Comparison of ENCODE assay signal across 8 mouse cellular contexts in genomic region chr4:136892811-136893210, GRCm38 (mm10). TPM values are rescaled to one million over a fixed set of nuclear protein-coding genes. Genes with fewer than 3 reads are reported as not detected.
A peak's percentile ranks its signal among the peaks of the same experiment; 100 is the strongest.
DNase-seq lines count a peak whose midpoint lies in the region; ATAC-seq and TF ChIP-seq lines count a peak whose summit lies in the region.

Gene C1qc (minus strand): TSS chr4:136893065.

- WGBS in hindbrain, embryonic 16.5 days: 69% methylated on average over 5 of the region's 5 CpGs
- WGBS in liver, embryonic 14.5 days (ENCODE audit: insufficient replicate concordance): 12% methylated on average over 5 of the region's 5 CpGs

- no peak within 1 kb of the TSS for H3K4me2 ChIP-seq in hindbrain, embryonic 16.5 days (ENCODE audit: low read length)
- H3K4me2 ChIP-seq in liver, embryonic 14.5 days (ENCODE audit: low read depth): no peak within 1 kb of the TSS

- H3K9me3 ChIP-seq in hindbrain, embryonic 16.5 days (ENCODE audit: control insufficient read depth, low read length): no peaks in the 10 kb centered on the region
- no peaks in the 10 kb centered on the region for H3K9me3 ChIP-seq in liver, embryonic 14.5 days (ENCODE audit: control insufficient read depth, low read length)

- H3K36me3 ChIP-seq in hindbrain, embryonic 16.5 days (ENCODE audit: control insufficient read depth, insufficient read depth, low read length): no peaks in the 10 kb centered on the region
- no peaks in the 10 kb centered on the region for H3K36me3 ChIP-seq in liver, embryonic 14.5 days (replicated peaks; ENCODE audit: control insufficient read depth, insufficient read depth, low read depth)

- TF ChIP-seq EP300 in liver, embryonic 14.5 days (IDR thresholded peaks at IDR 0.05; ENCODE audit: low read depth): no peak

- no peak for TF ChIP-seq CTCF in liver, embryonic 14.5 days (IDR thresholded peaks at IDR 0.05; ENCODE audit: low read depth)

- H3K27ac ChIP-seq in hindbrain, embryonic 16.5 days (ENCODE audit: low read depth, low read length): no peak within 1 kb of the TSS
- H3K27ac ChIP-seq in liver, embryonic 14.5 days: no peak within 1 kb of the TSS

- no peaks in the 10 kb centered on the region for H3K4me1 ChIP-seq in hindbrain, embryonic 16.5 days (ENCODE audit: control insufficient read depth, insufficient read depth, low read depth, low read length)
- H3K4me1 ChIP-seq in liver, embryonic 14.5 days (replicated peaks; ENCODE audit: control insufficient read depth in 2 of 2, insufficient read depth in 2 of 2, low read length in 1 of 2): no peaks in the 10 kb centered on the region

- H3K9ac ChIP-seq in hindbrain, embryonic 16.5 days (ENCODE audit: low read depth, low read length): no peak within 1 kb of the TSS; the same call in 1 of the 2 replicates
- no peak within 1 kb of the TSS for H3K9ac ChIP-seq in liver, embryonic 14.5 days (replicated peaks)

- H3K4me3 ChIP-seq in hindbrain, embryonic 16.5 days (ENCODE audit: low read length): no peak within 1 kb of the TSS
- H3K4me3 ChIP-seq in liver, embryonic 14.5 days (ENCODE audit: insufficient read depth in 1 of 2, low read depth in 2 of 2, low read length in 2 of 2): no peak within 1 kb of the TSS

- peaks cover 12% of the 10 kb centered on the region; the same call in 1 of the 2 replicates for H3K27me3 ChIP-seq in hindbrain, embryonic 16.5 days (replicated peaks; ENCODE audit: control insufficient read depth, insufficient read depth, low read length)
- peaks cover 4% of the 10 kb centered on the region; the same call in 1 of the 2 replicates for H3K27me3 ChIP-seq in liver, embryonic 14.5 days (ENCODE audit: control insufficient read depth, insufficient read depth, low read length)

- no peak for ATAC-seq in frontal cortex, adult (ENCODE audit: low TSS enrichment)
- no peak for ATAC-seq in erythroblast, adult 5-6 weeks (replicated peaks; ENCODE audit: low FRiP score, poor library complexity, severe bottlenecking)
- no peak for ATAC-seq in hindbrain, embryonic 16.5 days
- ATAC-seq in liver, embryonic 14.5 days (ENCODE audit: insufficient read depth): peak; percentile 48; the same call in 1 of the 2 replicates
- no peak for ATAC-seq in megakaryocyte-erythroid progenitor cell, adult 5-6 weeks (replicated peaks; ENCODE audit: low FRiP score, low TSS enrichment, poor library complexity, severe bottlenecking)

- peak; percentile 15 to 19 for DNase-seq in frontal cortex, adult 2 months (ENCODE audit: extremely low spot score in 1 of 2, low spot score in 1 of 2)
- DNase-seq in 416B (ENCODE audit: low read depth): peak; percentile 76
- no peak for DNase-seq in liver, embryonic 14.5 days (ENCODE audit: low read depth in 3 of 3, low spot score in 3 of 3)
- DNase-seq in thymus, postnatal 25 days: no peak

RNA-seq across cellular contexts. Expression of gene C1qc, which starts in this region (rescaled TPM):
- polyA plus RNA-seq in frontal cortex, adult 2 months (2012; rRNA removed): 58.3 and 84.6 TPM in 2 replicates
- total RNA-seq in erythroblast, adult 5-6 weeks (2015; ENCODE audit: low replicate concordance): 27.1 and 31.3 TPM in 2 replicates
- 26.6 and 32.5 TPM in 2 replicates for total RNA-seq in erythroblast, adult 5-6 weeks (2017; ENCODE audit: low replicate concordance)
- 25.5 and 28.8 TPM in 2 replicates for polyA plus RNA-seq in hindbrain, embryonic 16.5 days (2015; fragmentation: Nextera tagmentation; extraction: Ambion mirVana)
- polyA plus RNA-seq in liver, embryonic 14.5 days (2012; rRNA removed): 34.1 and 37.4 TPM in 2 replicates
- 46.5 and 50.2 TPM in 2 replicates for polyA plus RNA-seq in liver, embryonic 14.5 days (2014; fragmentation: Nextera tagmentation; extraction: Ambion mirVana)
- total RNA-seq in megakaryocyte-erythroid progenitor cell, adult 5-6 weeks (2014; fragmentation: Nextera tagmentation): not detected in 2 replicates
- 3.4 TPM in 1 of 2 replicates, not detected in the other for total RNA-seq in megakaryocyte-erythroid progenitor cell, adult 5-6 weeks (2017)

Comparison
In these comparisons a context has a peak if more than half of its experiments do, and no peak if none do; other contexts are left out.
1. RNA of gene C1qc (total RNA-seq): 26.6 to 32.5 TPM in erythroblast, adult 5-6 weeks; 3.4 TPM in megakaryocyte-erythroid progenitor cell, adult 5-6 weeks; every median in the first group is over 4 times any median in the second.
2. DNase-seq: peak in frontal cortex, adult 2 months (2 of 2) and 416B (single experiment); none in liver, embryonic 14.5 days (0 of 3) and thymus, postnatal 25 days (single experiment).